Mouse (Mus musculus) heart, embryonic 14.5 days (tissue): ENCODE results near the gene Acer3. TPM values are rescaled to one million over a fixed set of nuclear protein-coding genes. Genes with fewer than 3 reads are reported as not detected.

ENCODE experiments used
- ATAC-seq: fragments of 200-750 bp; cut with Nextera tagmentation; 2 replicates; pipeline ENCODE4 v1.8.0; 2017; ENCODE audit warnings: low read depth, moderate TSS enrichment; ENCODE audit not compliant: insufficient number of reproducible peaks, insufficient read depth, low FRiP score
- H3K27ac ChIP-seq, 2 experiments: fragments of 200-500 bp in 1 of 2; fragments of 300-500 bp in 1 of 2; sonication (generic) in 1 of 2; replicated peaks in 1 of 2; 2 replicates each; pipeline ENCODE4 v1.5.1; 2012 to 2014; ENCODE audit warnings: low read depth in 2 of 2, low read length in 2 of 2, control low read depth in 1 of 2, mild to moderate bottlenecking in 1 of 2, mixed read lengths in 1 of 2; ENCODE audit not compliant: control insufficient read depth in 1 of 2, insufficient read depth in 1 of 2
- H3K27me3 ChIP-seq: fragments of 300-500 bp; sonication (generic); 2 replicates; pipeline ENCODE4 v1.6.1; 2014; ENCODE audit warnings: mild to moderate bottlenecking, low read length, control low read depth; ENCODE audit not compliant: control insufficient read depth, insufficient read depth
- H3K36me3 ChIP-seq: fragments of 300-500 bp; sonication (generic); 2 replicates; pipeline ENCODE4 v1.6.1; 2014; ENCODE audit warnings: mild to moderate bottlenecking, control low read depth, low read length, mixed read lengths; ENCODE audit not compliant: control insufficient read depth, insufficient read depth
- H3K4me1 ChIP-seq, 2 experiments: fragments of 200-500 bp in 1 of 2; fragments of 300-500 bp in 1 of 2; sonication (generic) in 1 of 2; 2 replicates each; pipeline ENCODE4 v1.6.1; 2012 to 2014; ENCODE audit warnings: low read length in 2 of 2, control low read depth in 1 of 2, mixed read lengths in 1 of 2; ENCODE audit not compliant: control insufficient read depth in 2 of 2, insufficient read depth in 2 of 2
- H3K4me2 ChIP-seq: fragments of 300-500 bp; sonication (generic); 2 replicates; pipeline ENCODE4 v1.6.1; 2014; ENCODE audit warnings: mild to moderate bottlenecking, low read length
- H3K4me3 ChIP-seq, 2 experiments: fragments of 200-500 bp in 1 of 2; fragments of 300-500 bp in 1 of 2; sonication (generic) in 1 of 2; 2 replicates each; pipeline ENCODE4 v1.5.1; 2012 to 2014; ENCODE audit warnings: low read length in 2 of 2, mild to moderate bottlenecking in 2 of 2, control low read depth in 1 of 2, low read depth in 1 of 2, moderate library complexity in 1 of 2; ENCODE audit not compliant: control insufficient read depth in 1 of 2, insufficient read depth in 1 of 2
- H3K9ac ChIP-seq: fragments of 300-500 bp; sonication (generic); 2 replicates; pipeline ENCODE4 v1.6.1; 2014; ENCODE audit warnings: mild to moderate bottlenecking, low read length
- H3K9me3 ChIP-seq: fragments of 300-500 bp; sonication (generic); 2 replicates; pipeline ENCODE4 v1.6.1; 2016; ENCODE audit warnings: low read length, control low read depth; ENCODE audit not compliant: control insufficient read depth
- WGBS: fragments of 180-500 bp; shearing (Covaris S2); extraction: QIAGEN DNeasy Blood & Tissue Kit; methylation state at CpG from one replicate; pipeline ENCODE4 v1.1.7; 2014; 5-methylcytosine and 5-hydroxymethylcytosine counted together
- polyA plus RNA-seq: library from polyadenylated mRNA; unstranded; fragments of >200 nt; fragmentation: Nextera tagmentation; extraction: Ambion mirVana; gene quantifications from 2 replicates; pipeline ENCODE4 v1.2.1, GENCODE M21; 2014

Gene Acer3
- polyA plus RNA-seq, 1 experiment from 2014 or later = 27.6 TPM

- peak; percentile 99 for ATAC-seq
- Histone ChIP-seq H3K9me3 (no peaks in the 10 kb centered on the region), H3K4me1 (peaks cover 0 to 9% of the 10 kb centered on the region in 2 experiments; a peak in 3 of 4 replicates), H3K4me3 (peak overlapping the region; percentile 77 to 82), H3K4me2 (peak overlapping the region; percentile 84), H3K27me3 (no peaks in the 10 kb centered on the region), H3K27ac (peak overlapping the region; percentile 55 to 68), H3K36me3 (no peaks in the 10 kb centered on the region), H3K9ac (peak overlapping the region; percentile 87)
- WGBS = under 1% methylated on average over 53 of the region's 53 CpGs
Observed at GRCm38 (mm10) chr7:98309219-98310030, 11.6 kb downstream of the Acer3 start.

GRCm38 (mm10) chr7:98308607-98309218 lies 12.3 kb downstream of the Acer3 start:
- peaks cover 0 to 9% of the 10 kb centered on the region in 2 experiments; a peak in 3 of 4 replicates for H3K4me1 ChIP-seq
- H3K27me3 ChIP-seq = no peaks in the 10 kb centered on the region
- peak overlapping the region; percentile 84 for H3K4me2 ChIP-seq
- peak overlapping the region in 1 of 2 experiments; percentile 68; a peak in 2 of 4 replicates for H3K27ac ChIP-seq
- ATAC-seq = peak; percentile 66
- H3K9ac ChIP-seq = peak overlapping the region; percentile 87
- WGBS = 2% methylated on average over 20 of the region's 33 CpGs
- no peaks in the 10 kb centered on the region for H3K36me3 ChIP-seq
- H3K9me3 ChIP-seq = no peaks in the 10 kb centered on the region
- H3K4me3 ChIP-seq = peak overlapping the region; percentile 77 to 82

GRCm38 (mm10) chr7:98307921-98308606 lies 12.9 kb downstream of the Acer3 start:
- Histone ChIP-seq H3K36me3 (no peaks in the 10 kb centered on the region), H3K4me3 (peak overlapping the region; percentile 77 to 82; a peak in 3 of 4 replicates), H3K27me3 (no peaks in the 10 kb centered on the region), H3K4me2 (peak overlapping the region; percentile 84), H3K4me1 (peaks cover 0 to 9% of the 10 kb centered on the region in 2 experiments; a peak in 3 of 4 replicates), H3K9ac (peak overlapping the region; percentile 87), H3K9me3 (no peaks in the 10 kb centered on the region), H3K27ac (no peak overlapping the region)
- 52% methylated on average over 9 of the region's 9 CpGs for WGBS
- no peak for ATAC-seq

GRCm38 (mm10) chr7:98307411-98307810 lies 13.6 kb downstream of the Acer3 start:
- Histone ChIP-seq H3K4me1 (peaks cover 0 to 9% of the 10 kb centered on the region in 2 experiments; a peak in 3 of 4 replicates), H3K4me2 (no peak overlapping the region), H3K9me3 (no peaks in the 10 kb centered on the region), H3K9ac (no peak overlapping the region), H3K27me3 (no peaks in the 10 kb centered on the region), H3K4me3 (no peak overlapping the region), H3K36me3 (no peaks in the 10 kb centered on the region), H3K27ac (no peak overlapping the region)
- WGBS = 90% methylated on average over 2 of the region's 2 CpGs
- no peak for ATAC-seq

GRCm38 (mm10) chr7:98292901-98293300 lies 28.1 kb downstream of the Acer3 start:
- H3K36me3 ChIP-seq = no peaks in the 10 kb centered on the region
- 76% methylated on average over 1 of the region's 1 CpGs for WGBS
- H3K9me3 ChIP-seq = no peaks in the 10 kb centered on the region
- H3K9ac ChIP-seq = no peak overlapping the region
- ATAC-seq = no peak
- H3K4me1 ChIP-seq = no peaks in the 10 kb centered on the region
- H3K4me3 ChIP-seq = no peak overlapping the region
- H3K27me3 ChIP-seq = no peaks in the 10 kb centered on the region
- H3K27ac ChIP-seq = no peak overlapping the region
- no peak overlapping the region for H3K4me2 ChIP-seq

GRCm38 (mm10) chr7:98289585-98289984 lies 31.4 kb downstream of the Acer3 start:
- ATAC-seq = no peak
- H3K27ac ChIP-seq = no peak overlapping the region
- H3K9ac ChIP-seq = no peak overlapping the region
- H3K27me3 ChIP-seq = no peaks in the 10 kb centered on the region
- WGBS = 47% methylated on average over 3 of the region's 3 CpGs
- H3K9me3 ChIP-seq = no peaks in the 10 kb centered on the region
- H3K4me1 ChIP-seq = no peaks in the 10 kb centered on the region
- H3K36me3 ChIP-seq = no peaks in the 10 kb centered on the region
- no peak overlapping the region for H3K4me3 ChIP-seq
- no peak overlapping the region for H3K4me2 ChIP-seq

GRCm38 (mm10) chr7:98276263-98276662 lies 44.7 kb downstream of the Acer3 start:
- Histone ChIP-seq H3K4me2 (no peak overlapping the region), H3K9me3 (no peaks in the 10 kb centered on the region), H3K4me1 (no peaks in the 10 kb centered on the region), H3K27ac (no peak overlapping the region), H3K27me3 (no peaks in the 10 kb centered on the region), H3K4me3 (no peak overlapping the region), H3K36me3 (no peaks in the 10 kb centered on the region), H3K9ac (no peak overlapping the region)
- no peak for ATAC-seq
